In genomic region chr10:59152544-59153081, GRCm38 (mm10) we compare ENCODE assay signal across 19 mouse cellular contexts.
A peak's percentile ranks its signal among the peaks of the same experiment; 100 is the strongest.
DNase-seq lines count a peak whose midpoint lies in the region; ATAC-seq and TF ChIP-seq lines count a peak whose summit lies in the region.
"Had no signal": no experiment of that assay in that cellular context is flagged by ENCODE, and none has a peak within 500 bp of the region (broad histone marks: within the 10 kb centered on the region; RNA-seq: fewer than 3 reads in every experiment).

No protein-coding gene starts in this region.

- H3K27me3 ChIP-seq in liver, adult 2 months (ENCODE audit: control insufficient read depth, insufficient read depth, low read length) = no peaks in the 10 kb centered on the region
- peaks cover 5% of the 10 kb centered on the region; the same call in 1 of the 2 replicates for H3K27me3 ChIP-seq in liver, embryonic 12.5 days (replicated peaks)
- no peaks in the 10 kb centered on the region for H3K27me3 ChIP-seq in midbrain, postnatal 0 days (ENCODE audit: insufficient read depth, low read length)
- H3K27me3 ChIP-seq in midbrain, embryonic 10.5 days (ENCODE audit: low read depth, poor library complexity, severe bottlenecking) = no peaks in the 10 kb centered on the region
- peaks cover 37% of the 10 kb centered on the region for H3K27me3 ChIP-seq in intestine, postnatal 0 days (replicated peaks; ENCODE audit: control insufficient read depth, insufficient read depth, low read length)
- no peaks in the 10 kb centered on the region for H3K27me3 ChIP-seq in stomach, postnatal 0 days (ENCODE audit: control insufficient read depth, insufficient read depth, low read length)
- H3K27me3 ChIP-seq: embryonic facial prominence, embryonic 15.5 days; limb, embryonic 13.5 days; neural tube, embryonic 12.5 days had no signal

- DNase-seq in liver, adult 2 months (ENCODE audit: extremely low read depth, low read depth, low spot score) = peak; percentile 90
- DNase-seq in midbrain, postnatal 0 days (ENCODE audit: low spot score) = no peak
- no peak for DNase-seq in midbrain, embryonic 10.5 days (ENCODE audit: low spot score)
- no peak for DNase-seq in stomach, postnatal 0 days (ENCODE audit: low spot score)
- no peak for DNase-seq in spleen, postnatal 10 days (ENCODE audit: low spot score in 2 of 2)
- no peak for DNase-seq in kidney, adult 11 months
- DNase-seq: adrenal gland, postnatal 14 days; cerebellum, postnatal 14 days; lung, adult 2 months; right cerebral cortex, postnatal 4 days; thymus, adult 2 months had no signal

- no peak overlapping the region for H3K4me2 ChIP-seq in liver, embryonic 12.5 days
- H3K4me2 ChIP-seq in midbrain, postnatal 0 days (ENCODE audit: low read depth, low read length, poor library complexity, severe bottlenecking) = no peak overlapping the region
- H3K4me2 ChIP-seq in intestine, postnatal 0 days (replicated peaks; ENCODE audit: low read depth) = no peak overlapping the region
- H3K4me2 ChIP-seq in stomach, postnatal 0 days (replicated peaks; ENCODE audit: low read depth) = no peak overlapping the region
- H3K4me2 ChIP-seq: embryonic facial prominence, embryonic 15.5 days; heart, embryonic 12.5 days; hindbrain, embryonic 14.5 days; limb, embryonic 13.5 days; midbrain, embryonic 11.5 days; neural tube, embryonic 12.5 days had no signal

- H3K9ac ChIP-seq in liver, adult 2 months (ENCODE audit: low read depth, low read length) = no peak overlapping the region
- no peak overlapping the region for H3K9ac ChIP-seq in liver, embryonic 12.5 days
- no peak overlapping the region for H3K9ac ChIP-seq in midbrain, postnatal 0 days (replicated peaks; ENCODE audit: low read length, poor library complexity, severe bottlenecking)
- no peak overlapping the region for H3K9ac ChIP-seq in intestine, postnatal 0 days (ENCODE audit: low read depth, low read length)
- H3K9ac ChIP-seq in stomach, postnatal 0 days (ENCODE audit: low read length) = no peak overlapping the region
- H3K9ac ChIP-seq: embryonic facial prominence, embryonic 15.5 days; heart, embryonic 12.5 days; hindbrain, embryonic 14.5 days; limb, embryonic 13.5 days; neural tube, embryonic 12.5 days had no signal

- no peak overlapping the region for H3K4me3 ChIP-seq in liver, adult 2 months (ENCODE audit: insufficient read depth, low read depth, low read length)
- H3K4me3 ChIP-seq in liver, embryonic 12.5 days = no peak overlapping the region
- no peak overlapping the region for H3K4me3 ChIP-seq in midbrain, postnatal 0 days (ENCODE audit: low read depth, low read length)
- no peak overlapping the region for H3K4me3 ChIP-seq in midbrain, embryonic 10.5 days
- H3K4me3 ChIP-seq in intestine, postnatal 0 days (ENCODE audit: low read depth, low read length) = no peak overlapping the region
- no peak overlapping the region for H3K4me3 ChIP-seq in stomach, postnatal 0 days (ENCODE audit: low read depth, low read length)
- H3K4me3 ChIP-seq: embryonic facial prominence, embryonic 15.5 days; heart, embryonic 12.5 days; limb, embryonic 13.5 days; neural tube, embryonic 12.5 days had no signal

- H3K27ac ChIP-seq in liver, adult 2 months (replicated peaks; ENCODE audit: insufficient read depth, low read depth, low read length) = no peak overlapping the region
- no peak overlapping the region for H3K27ac ChIP-seq in liver, embryonic 12.5 days
- H3K27ac ChIP-seq in midbrain, postnatal 0 days (ENCODE audit: low read depth, low read length) = no peak overlapping the region
- no peak overlapping the region for H3K27ac ChIP-seq in midbrain, embryonic 10.5 days (replicated peaks)
- no peak overlapping the region for H3K27ac ChIP-seq in intestine, postnatal 0 days (ENCODE audit: low read depth, low read length)
- no peak overlapping the region for H3K27ac ChIP-seq in stomach, postnatal 0 days (replicated peaks)
- H3K27ac ChIP-seq: embryonic facial prominence, embryonic 15.5 days; hindbrain, embryonic 14.5 days; limb, embryonic 13.5 days; neural tube, embryonic 12.5 days had no signal

- WGBS in liver, adult 2 months = 7% methylated on average over 5 of the region's 5 CpGs
- WGBS in liver, embryonic 12.5 days (ENCODE audit: insufficient replicate concordance) = 28% methylated on average over 5 of the region's 5 CpGs
- 65% methylated on average over 5 of the region's 5 CpGs for WGBS in midbrain, postnatal 0 days
- WGBS in midbrain, embryonic 10.5 days = 83% methylated on average over 5 of the region's 5 CpGs
- 25% methylated on average over 5 of the region's 5 CpGs for WGBS in intestine, postnatal 0 days
- WGBS in stomach, postnatal 0 days = 27% methylated on average over 5 of the region's 5 CpGs

- H3K4me1 ChIP-seq in liver, adult 2 months (ENCODE audit: control insufficient read depth, insufficient read depth, low read length) = peaks cover 5% of the 10 kb centered on the region
- H3K4me1 ChIP-seq in liver, embryonic 12.5 days = peaks cover 6% of the 10 kb centered on the region
- H3K4me1 ChIP-seq in midbrain, postnatal 0 days (ENCODE audit: insufficient read depth, low read length) = no peaks in the 10 kb centered on the region
- H3K4me1 ChIP-seq in midbrain, embryonic 10.5 days = peaks cover 4% of the 10 kb centered on the region; the same call in 1 of the 2 replicates
- H3K4me1 ChIP-seq in intestine, postnatal 0 days (replicated peaks; ENCODE audit: control insufficient read depth, insufficient read depth, low read length) = no peaks in the 10 kb centered on the region
- no peaks in the 10 kb centered on the region for H3K4me1 ChIP-seq in stomach, postnatal 0 days (replicated peaks; ENCODE audit: control insufficient read depth, insufficient read depth)
- H3K4me1 ChIP-seq: limb, embryonic 13.5 days; neural tube, embryonic 12.5 days had no signal

- TF ChIP-seq EP300 in stomach, postnatal 0 days (optimal IDR thresholded peaks at IDR 0.05) = no peak

- peak; percentile 70 for TF ChIP-seq CTCF in liver, adult 2 months (IDR thresholded peaks at IDR 0.05; ENCODE audit: low read depth, low read length)
- TF ChIP-seq CTCF in midbrain, postnatal 0 days (IDR thresholded peaks at IDR 0.05) = peak; percentile 28
- peak; percentile 72 for TF ChIP-seq CTCF in intestine, postnatal 0 days (IDR thresholded peaks at IDR 0.05; ENCODE audit: low read depth)
- TF ChIP-seq CTCF in stomach, postnatal 0 days (IDR thresholded peaks at IDR 0.05; ENCODE audit: low read depth) = peak; percentile 54

- no peaks in the 10 kb centered on the region for H3K36me3 ChIP-seq in liver, adult 2 months (ENCODE audit: control insufficient read depth, insufficient read depth, low read length)
- no peaks in the 10 kb centered on the region for H3K36me3 ChIP-seq in liver, embryonic 12.5 days
- no peaks in the 10 kb centered on the region for H3K36me3 ChIP-seq in midbrain, postnatal 0 days (ENCODE audit: insufficient read depth, low read length)
- H3K36me3 ChIP-seq in midbrain, embryonic 10.5 days = 0 out of 2 replicates have a peak, but pooled peaks cover 5% of the 10 kb centered on the region
- H3K36me3 ChIP-seq in intestine, postnatal 0 days (ENCODE audit: control insufficient read depth, insufficient read depth) = 0 out of 2 replicates have a peak, but pooled peaks cover 3% of the 10 kb centered on the region
- no peaks in the 10 kb centered on the region for H3K36me3 ChIP-seq in stomach, postnatal 0 days (ENCODE audit: control insufficient read depth, insufficient read depth, low read length)
- H3K36me3 ChIP-seq: embryonic facial prominence, embryonic 15.5 days; neural tube, embryonic 12.5 days had no signal

- no peaks in the 10 kb centered on the region for H3K79me2 ChIP-seq in liver, adult 2 months (ENCODE audit: control insufficient read depth, insufficient read depth, low read length)

- TF ChIP-seq POLR2A in liver, adult 2 months (IDR thresholded peaks at IDR 0.05; ENCODE audit: extremely low read depth, insufficient read depth, low read length) = no peak

- no peaks in the 10 kb centered on the region for H3K9me3 ChIP-seq in liver, embryonic 12.5 days (replicated peaks)
- no peaks in the 10 kb centered on the region for H3K9me3 ChIP-seq in midbrain, postnatal 0 days (ENCODE audit: low read length)
- H3K9me3 ChIP-seq in midbrain, embryonic 10.5 days (replicated peaks) = no peaks in the 10 kb centered on the region; the same call in 1 of the 2 replicates
- no peaks in the 10 kb centered on the region for H3K9me3 ChIP-seq in intestine, postnatal 0 days (ENCODE audit: control insufficient read depth)
- H3K9me3 ChIP-seq in stomach, postnatal 0 days (ENCODE audit: control insufficient read depth, low read length) = no peaks in the 10 kb centered on the region
- H3K9me3 ChIP-seq: embryonic facial prominence, embryonic 15.5 days; heart, embryonic 12.5 days; limb, embryonic 13.5 days had no signal

- ATAC-seq in liver, embryonic 12.5 days = no peak
- no peak for ATAC-seq in midbrain, postnatal 0 days (ENCODE audit: low FRiP score)
- peak; percentile 73; the same call in 1 of the 2 replicates for ATAC-seq in intestine, postnatal 0 days
- no peak for ATAC-seq in stomach, postnatal 0 days (ENCODE audit: low FRiP score, low TSS enrichment)
